Mouse (Mus musculus): ENCODE data around the gene C1qtnf2.
A peak's percentile ranks its signal among the peaks of the same experiment; 100 is the strongest.

The C1qtnf2 gene

GRCm38 (mm10) chr11:43474225-43474774, at the start of gene C1qtnf2:
TSS of gene C1qtnf2 (plus strand) at chr11:43474276.
- peak; percentile 79 for DNase-seq (ENCODE audit: low read depth, low spot score)

- DNase-seq (ENCODE audit: low read depth, low spot score), result peak; percentile 60
These were observed 49.7 kb upstream of the C1qtnf2 start for GRCm38 (mm10) chr11:43424386-43424785.

GRCm38 (mm10) chr11:43425166-43425709, 48.8 kb upstream of the C1qtnf2 start:
- peak; percentile 44 for DNase-seq (ENCODE audit: low read depth, low spot score)

GRCm38 (mm10) chr11:43425824-43426413, 48.2 kb upstream of the C1qtnf2 start, which contains the start of gene Pttg1:
TSS of gene Pttg1 (minus strand) at chr11:43426251.
- DNase-seq (ENCODE audit: low read depth, low spot score), result peak; percentile 91

- DNase-seq (ENCODE audit: low read depth, low spot score), result peak; percentile 71
These were observed 47.6 kb upstream of the C1qtnf2 start for GRCm38 (mm10) chr11:43426414-43426884.

- DNase-seq (ENCODE audit: low read depth, low spot score), result peak; percentile 84
These were observed 40.6 kb upstream of the C1qtnf2 start, which contains the start of gene Slu7 for GRCm38 (mm10) chr11:43433254-43434023. TSS of gene Slu7 (plus strand) at chr11:43433744.

DNA sequence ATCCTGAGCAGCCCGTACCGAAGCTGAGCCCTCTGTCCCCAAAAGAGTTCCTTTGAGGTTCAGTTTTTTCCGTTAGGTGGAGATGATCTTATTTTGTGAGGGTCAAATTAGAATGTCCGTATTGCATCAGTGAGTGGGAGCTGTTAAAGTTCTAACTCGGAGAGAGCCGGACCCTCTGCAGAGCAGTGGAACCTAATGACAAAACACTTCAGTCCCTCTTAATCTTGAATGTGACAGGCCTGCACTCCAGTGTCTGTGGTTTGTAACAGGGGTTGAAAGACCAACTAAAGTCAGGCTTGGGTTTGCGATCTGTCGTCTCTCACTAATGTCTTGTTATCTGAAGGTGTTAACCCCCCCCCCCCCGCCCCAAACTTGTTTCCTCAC, 40.1 kb upstream of the C1qtnf2 start:
- DNase-seq (ENCODE audit: low read depth, low spot score), result no peak

GRCm38 (mm10) chr11:43441121-43441520, 33.0 kb upstream of the C1qtnf2 start:
- no peak for DNase-seq (ENCODE audit: low read depth, low spot score)

GRCm38 (mm10) chr11:43443183-43443582, 30.9 kb upstream of the C1qtnf2 start:
- no peak for DNase-seq (ENCODE audit: low read depth, low spot score)

- DNase-seq (ENCODE audit: low read depth, low spot score), result no peak
These were observed 24.2 kb upstream of the C1qtnf2 start for GRCm38 (mm10) chr11:43449916-43450315.

GRCm38 (mm10) chr11:43451322-43451721, 22.8 kb upstream of the C1qtnf2 start:
- no peak for DNase-seq (ENCODE audit: low read depth, low spot score)

- DNase-seq (ENCODE audit: low read depth, low spot score), result no peak
These were observed 21.8 kb upstream of the C1qtnf2 start for GRCm38 (mm10) chr11:43452266-43452665.

DNA sequence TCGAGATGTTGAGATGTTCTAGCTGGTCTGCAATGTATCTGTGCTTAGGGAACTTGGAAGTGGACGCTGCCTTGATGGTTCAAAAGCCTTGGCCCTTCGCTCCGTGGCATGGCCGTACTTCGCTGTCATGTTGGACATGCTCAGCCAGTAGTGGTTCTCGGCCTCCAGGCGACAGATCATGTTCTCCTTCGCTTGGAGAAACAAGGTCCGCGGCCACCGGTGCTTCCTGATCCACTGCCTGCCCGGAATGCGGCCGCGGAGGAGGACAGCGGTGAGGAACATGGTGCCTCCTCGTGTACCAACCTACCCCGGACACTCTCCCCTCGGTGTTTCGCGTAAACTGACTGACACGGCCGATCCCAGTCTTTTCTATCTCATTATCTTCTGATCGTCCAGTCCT, 10.9 kb upstream of the C1qtnf2 start:
- no peak for DNase-seq (ENCODE audit: low read depth, low spot score)

GRCm38 (mm10) chr11:43470118-43470517, 4.0 kb upstream of the C1qtnf2 start:
- no peak for DNase-seq (ENCODE audit: low read depth, low spot score)

DNA sequence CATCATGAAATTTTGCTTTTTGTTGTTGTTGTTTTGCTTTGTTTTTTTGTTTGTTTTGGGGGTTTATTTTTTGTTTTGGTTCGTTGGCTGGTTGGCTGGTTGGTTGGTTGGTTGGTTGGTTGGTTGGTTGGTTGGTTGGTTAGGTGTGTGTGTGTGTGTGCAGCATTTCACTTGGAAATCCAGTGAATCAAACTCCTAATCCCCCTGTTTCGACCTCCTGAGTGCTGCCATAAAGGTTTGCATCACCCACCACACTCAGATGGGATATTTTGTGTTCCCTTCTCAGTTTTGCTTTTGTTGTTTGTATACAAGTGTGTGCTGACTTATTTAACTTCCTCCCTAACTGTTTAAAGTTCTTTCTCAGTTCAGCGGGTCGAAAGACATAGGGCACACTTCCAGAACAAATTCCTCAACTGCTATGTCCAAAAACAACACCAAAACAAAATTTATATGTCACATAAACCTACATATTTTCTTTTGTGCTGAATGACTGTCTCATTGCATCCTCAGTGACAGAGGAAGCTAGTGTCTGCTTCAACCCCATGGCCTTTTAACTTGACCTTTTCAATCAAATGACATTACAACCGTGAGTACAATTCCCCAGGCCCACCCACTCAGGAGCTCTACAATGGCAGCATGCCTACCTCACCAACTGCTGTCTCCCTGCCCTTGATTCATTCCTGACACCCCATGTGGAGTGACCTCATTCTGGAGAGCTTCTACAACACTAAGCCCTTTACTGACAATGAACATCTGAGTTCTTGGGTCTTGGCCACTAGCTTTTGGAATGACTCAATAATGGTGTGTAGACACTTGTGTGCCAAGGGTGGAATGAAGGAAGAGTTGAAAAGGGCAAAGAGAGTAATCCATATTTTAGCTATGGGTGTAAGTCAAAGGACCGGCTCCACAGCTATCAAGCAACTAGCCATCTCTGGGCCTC, 2.9 kb upstream of the C1qtnf2 start:
- DNase-seq (ENCODE audit: low read depth, low spot score), result no peak

- DNase-seq (ENCODE audit: low read depth, low spot score), result no peak
These were observed 961 bp upstream of the C1qtnf2 start for GRCm38 (mm10) chr11:43473115-43473514.

- no peak for DNase-seq (ENCODE audit: low read depth, low spot score)
These were observed 346 bp upstream of the C1qtnf2 start for GRCm38 (mm10) chr11:43473635-43474224.

DNA sequence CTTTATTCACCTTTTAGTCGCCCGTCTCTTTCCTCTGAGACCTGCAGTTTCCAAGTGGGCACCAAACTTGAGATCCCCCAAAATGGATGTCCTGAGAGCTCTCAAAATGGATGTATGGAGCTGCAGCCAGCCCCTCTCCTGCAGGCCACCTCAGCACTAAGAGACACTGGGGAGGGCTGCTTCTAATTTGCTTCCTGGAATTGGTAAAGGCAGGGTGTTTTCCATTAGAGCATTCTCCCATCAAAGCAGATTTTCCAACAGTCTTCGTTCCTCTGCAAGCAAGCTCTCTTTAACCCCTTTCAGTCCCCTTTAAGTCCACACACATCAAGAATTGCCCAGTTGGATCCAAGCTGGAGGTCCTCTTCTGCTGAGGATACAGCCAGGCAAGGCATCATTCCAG, 5.3 kb downstream of the C1qtnf2 start:
- DNase-seq (ENCODE audit: low read depth, low spot score), result no peak

DNA sequence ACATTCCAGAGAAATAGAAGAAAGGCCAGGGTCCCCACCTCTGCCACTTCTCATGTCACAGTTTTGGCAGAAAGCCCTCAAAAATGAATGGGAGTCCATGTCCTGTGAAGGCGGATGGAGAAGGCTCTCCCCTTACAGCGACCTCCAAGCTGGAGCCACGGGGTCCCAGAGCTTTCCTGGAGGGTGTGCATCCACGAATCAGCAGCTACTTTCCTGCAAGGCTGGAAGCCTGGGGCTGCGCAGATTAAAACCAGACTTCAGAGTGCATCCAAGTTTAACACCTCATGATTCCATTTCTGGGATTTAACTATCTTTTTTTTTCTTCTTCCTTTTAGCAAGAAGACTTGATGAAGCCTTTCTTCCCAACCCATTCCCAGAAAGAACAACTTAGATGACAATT, 6.5 kb downstream of the C1qtnf2 start:
- no peak for DNase-seq (ENCODE audit: low read depth, low spot score)

GRCm38 (mm10) chr11:43481672-43482522, 7.8 kb downstream of the C1qtnf2 start:
- no peak for DNase-seq (ENCODE audit: low read depth, low spot score)

Measured in R1 (cell line).